Mouse (Mus musculus) heart, postnatal 0 days (tissue): ENCODE results near the gene Ncam1. TPM values are rescaled to one million over a fixed set of nuclear protein-coding genes. Genes with fewer than 3 reads are reported as not detected.

Source experiments
- ATAC-seq: fragments of 200-750 bp; cut with Nextera tagmentation; 2 replicates; pipeline ENCODE4 v1.8.0; 2017; ENCODE audit warnings: low read depth, moderate number of reproducible peaks, moderate library complexity; ENCODE audit not compliant: insufficient read depth
- DNase-seq: peaks from one replicate; pipeline ENCODE4 v3.0.0-alpha.2; 2016; ENCODE audit warnings: low spot score
- H3K27ac ChIP-seq: fragments of 300-500 bp; sonication (generic); 2 replicates; pipeline ENCODE4 v1.5.1; 2014; ENCODE audit warnings: low read depth, mild to moderate bottlenecking
- H3K27me3 ChIP-seq: fragments of 300-500 bp; sonication (generic); 2 replicates; pipeline ENCODE4 v1.6.1; 2014; ENCODE audit warnings: low read length, mixed read lengths; ENCODE audit not compliant: control insufficient read depth, insufficient read depth
- H3K36me3 ChIP-seq: fragments of 300-500 bp; sonication (generic); replicated peaks from 2 replicates; pipeline ENCODE4 v1.6.1; 2014; ENCODE audit warnings: low read length, mixed read lengths; ENCODE audit not compliant: control insufficient read depth, insufficient read depth
- H3K4me1 ChIP-seq: fragments of 300-500 bp; sonication (generic); 2 replicates; pipeline ENCODE4 v1.6.1; 2014; ENCODE audit warnings: antibody characterized with exemption; ENCODE audit not compliant: control insufficient read depth, insufficient read depth
- H3K4me2 ChIP-seq: fragments of 300-500 bp; sonication (generic); 2 replicates; pipeline ENCODE4 v1.6.1; 2014; ENCODE audit warnings: low read depth, mild to moderate bottlenecking, low read length, moderate library complexity
- H3K4me3 ChIP-seq: fragments of 300-500 bp; sonication (generic); 2 replicates; pipeline ENCODE4 v1.5.1; 2014; ENCODE audit warnings: low read depth, low read length
- H3K9ac ChIP-seq: fragments of 300-500 bp; sonication (generic); replicated peaks from 2 replicates; pipeline ENCODE4 v1.6.1; 2014; ENCODE audit warnings: low read depth, low read length, mixed read lengths
- H3K9me3 ChIP-seq: fragments of 300-500 bp; sonication (generic); replicated peaks from 2 replicates; pipeline ENCODE4 v1.6.1; 2016; ENCODE audit warnings: low read length; ENCODE audit not compliant: control insufficient read depth
- CTCF ChIP-seq: IDR thresholded peaks from 2 replicates; pipeline ENCODE4 v1.5.1; 2016; ENCODE audit warnings: antibody characterized with exemption, control low read depth, low read depth
- EP300 ChIP-seq: IDR thresholded peaks from 2 replicates; pipeline ENCODE4 v1.6.1; 2016; ENCODE audit warnings: antibody characterized with exemption, low read depth
- WGBS: fragments of 180-500 bp; shearing (Covaris S2); extraction: QIAGEN DNeasy Blood & Tissue Kit; methylation state at CpG from one replicate; pipeline ENCODE4 v1.1.7; 2014; 5-methylcytosine and 5-hydroxymethylcytosine counted together
- polyA plus RNA-seq: library from polyadenylated mRNA; unstranded; fragments of >200 nt; fragmentation: Nextera tagmentation; extraction: Ambion mirVana; gene quantifications from 2 replicates; pipeline ENCODE4 v1.2.1, GENCODE M21; 2015
- total RNA-seq: library from RNA; depleted of rRNA; stranded (reverse); fragments of >200 nt; gene quantifications from 2 replicates; pipeline ENCODE4 v1.2.3, GENCODE M21; 2014; ENCODE audit warnings: low replicate concordance

Ncam1 gene
- total and polyA plus RNA-seq, 2 experiments from 2014 or later = 91.4 to 154 TPM

DNA sequence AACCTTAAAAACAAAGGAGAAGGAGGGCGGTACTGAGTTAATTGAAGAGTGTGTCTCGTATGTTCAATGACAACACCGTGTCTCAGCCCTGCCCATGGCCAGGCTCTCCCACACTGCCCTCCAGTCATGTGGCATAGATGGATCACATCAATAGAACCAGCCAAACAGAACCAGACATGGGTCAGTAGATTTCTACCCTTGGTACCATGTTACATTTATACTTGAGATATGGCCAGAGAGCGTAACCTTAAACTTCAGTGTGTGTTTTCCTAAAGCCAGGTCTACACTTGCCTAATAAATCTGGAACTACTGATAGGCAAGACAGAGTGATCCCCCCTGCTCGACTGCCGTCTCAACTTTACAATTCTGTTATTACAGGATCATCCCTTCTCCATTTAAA, 38.2 kb downstream of the Ncam1 start:
- no peak overlapping the region for H3K27ac ChIP-seq
- TF ChIP-seq CTCF (no peak), EP300 (no peak)
- 86% methylated on average over 6 of the region's 6 CpGs for WGBS
- H3K4me2 ChIP-seq = no peak overlapping the region
- ATAC-seq = no peak
- peaks cover 11% of the 10 kb centered on the region for H3K4me1 ChIP-seq
- no peak overlapping the region for H3K4me3 ChIP-seq
- H3K36me3 ChIP-seq = no peaks in the 10 kb centered on the region
- H3K27me3 ChIP-seq = no peaks in the 10 kb centered on the region
- DNase-seq = no peak
- H3K9ac ChIP-seq = no peak overlapping the region
- no peaks in the 10 kb centered on the region for H3K9me3 ChIP-seq

DNA sequence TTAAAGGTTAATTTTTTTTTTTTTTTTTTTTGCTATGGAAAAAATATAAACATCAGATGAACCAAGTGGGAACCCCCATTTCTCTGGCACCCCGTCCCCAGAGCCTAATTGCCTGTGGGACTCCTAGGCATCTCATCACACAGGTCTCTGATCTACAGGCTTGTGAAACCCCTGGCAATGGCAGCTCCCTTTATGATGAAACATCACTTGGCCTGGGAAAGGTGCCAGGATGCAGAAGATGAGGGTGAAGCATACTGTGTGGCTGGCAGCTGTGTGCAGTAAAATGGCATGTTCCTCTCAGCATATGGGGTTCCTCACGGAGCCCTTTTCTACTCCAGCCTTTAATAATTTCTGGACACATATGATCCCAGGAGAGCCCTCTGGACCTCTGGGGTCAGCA, 40.3 kb downstream of the Ncam1 start:
- Histone ChIP-seq H3K36me3 (no peaks in the 10 kb centered on the region), H3K4me3 (no peak overlapping the region), H3K4me2 (no peak overlapping the region), H3K4me1 (peaks cover 32% of the 10 kb centered on the region), H3K9me3 (no peaks in the 10 kb centered on the region), H3K9ac (no peak overlapping the region), H3K27me3 (no peaks in the 10 kb centered on the region), H3K27ac (peak overlapping the region; percentile 50)
- no peak for ATAC-seq
- peak; percentile 40 for DNase-seq
- whole genome bisulfite sequencing = 36% methylated on average over 2 of the region's 2 CpGs
- TF ChIP-seq EP300 (no peak), CTCF (no peak)

DNA sequence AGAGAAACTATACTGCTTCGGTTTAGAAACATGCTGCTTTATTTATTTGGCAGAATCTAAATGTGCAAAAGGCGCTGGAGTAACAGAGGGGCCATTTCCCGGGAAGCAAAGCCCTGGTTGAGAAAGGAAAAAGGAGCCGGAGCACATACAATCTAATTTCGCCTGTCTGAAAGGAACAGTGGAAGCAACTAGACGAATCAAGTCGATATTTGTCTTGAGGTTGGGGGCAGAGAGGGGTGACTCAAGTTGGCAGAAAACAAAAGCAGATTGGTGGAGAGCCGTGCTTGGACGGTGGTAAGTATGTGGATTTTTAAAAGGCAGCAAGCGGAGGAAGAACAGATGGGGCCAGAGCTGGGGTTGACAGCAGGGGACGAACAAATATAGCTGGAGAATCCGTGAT, 40.7 kb downstream of the Ncam1 start:
- peak overlapping the region; percentile 10; the same call in 1 of the 2 replicates for H3K4me2 ChIP-seq
- WGBS = 51% methylated on average over 12 of the region's 12 CpGs
- TF ChIP-seq CTCF (no peak), EP300 (no peak)

DNA sequence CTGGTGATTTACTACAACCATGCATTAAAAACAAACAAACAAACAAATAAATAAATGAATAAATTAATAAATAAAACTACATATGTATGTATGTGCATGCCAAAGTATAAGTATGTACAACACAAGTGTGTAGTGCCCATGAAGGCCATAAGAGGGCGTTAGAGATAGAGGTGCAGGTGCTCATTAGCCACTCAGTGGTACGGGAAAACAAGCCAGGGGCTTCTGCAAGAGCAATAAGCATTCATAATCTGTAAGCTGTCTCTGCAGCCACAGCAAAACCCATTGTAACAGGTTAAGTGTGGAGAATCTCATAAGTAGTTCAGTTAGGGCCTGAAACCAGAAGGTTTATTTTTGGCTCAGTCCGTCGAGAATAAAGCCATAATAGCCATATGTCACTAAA, 41.1 kb downstream of the Ncam1 start:
- ATAC-seq (no peak), DNase-seq (no peak)
- H3K4me3 ChIP-seq = no peak overlapping the region
- no peaks in the 10 kb centered on the region for H3K9me3 ChIP-seq
- TF ChIP-seq CTCF (no peak), EP300 (no peak)
- whole genome bisulfite sequencing = 64% methylated on average over 4 of the region's 4 CpGs
- H3K4me1 ChIP-seq = peaks cover 33% of the 10 kb centered on the region
- no peak overlapping the region for H3K4me2 ChIP-seq
- no peaks in the 10 kb centered on the region for H3K27me3 ChIP-seq
- H3K27ac ChIP-seq = peak overlapping the region; percentile 50; the same call in 1 of the 2 replicates
- no peak overlapping the region for H3K9ac ChIP-seq
- H3K36me3 ChIP-seq = no peaks in the 10 kb centered on the region

More for the DNA sequence above, 40.7 kb downstream of the Ncam1 start:
- ATAC-seq = no peak
- no peak for DNase-seq
- Histone ChIP-seq H3K9ac (no peak overlapping the region), H3K9me3 (no peaks in the 10 kb centered on the region), H3K27ac (peak overlapping the region; percentile 50), H3K27me3 (no peaks in the 10 kb centered on the region), H3K36me3 (no peaks in the 10 kb centered on the region), H3K4me1 (peaks cover 33% of the 10 kb centered on the region), H3K4me3 (no peak overlapping the region)

DNA sequence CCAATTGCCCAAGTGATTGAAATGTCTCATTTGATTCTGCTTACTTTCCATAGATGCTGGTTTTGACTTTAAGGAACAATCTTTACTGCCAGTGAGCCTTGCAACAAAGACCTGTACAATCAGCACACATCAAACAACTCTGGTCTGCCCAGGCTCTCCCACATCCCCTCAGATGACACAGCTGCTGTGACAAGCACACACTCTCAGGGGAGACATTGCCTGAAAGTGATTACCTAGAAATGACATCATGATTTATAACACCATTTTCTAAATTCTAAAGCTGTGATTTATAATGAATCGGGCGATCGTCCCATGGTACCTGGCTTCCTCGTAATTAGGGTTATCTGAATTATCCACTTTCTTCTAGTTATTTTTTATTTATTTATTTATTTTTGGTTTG, 42.0 kb downstream of the Ncam1 start:
- Histone ChIP-seq H3K27me3 (no peaks in the 10 kb centered on the region), H3K9ac (no peak overlapping the region), H3K27ac (no peak overlapping the region), H3K4me3 (no peak overlapping the region), H3K9me3 (no peaks in the 10 kb centered on the region), H3K4me1 (peaks cover 33% of the 10 kb centered on the region), H3K4me2 (no peak overlapping the region), H3K36me3 (no peaks in the 10 kb centered on the region)
- ATAC-seq = no peak
- 89% methylated on average over 4 of the region's 4 CpGs for WGBS
- DNase-seq = no peak
- TF ChIP-seq EP300 (no peak), CTCF (no peak)

DNA sequence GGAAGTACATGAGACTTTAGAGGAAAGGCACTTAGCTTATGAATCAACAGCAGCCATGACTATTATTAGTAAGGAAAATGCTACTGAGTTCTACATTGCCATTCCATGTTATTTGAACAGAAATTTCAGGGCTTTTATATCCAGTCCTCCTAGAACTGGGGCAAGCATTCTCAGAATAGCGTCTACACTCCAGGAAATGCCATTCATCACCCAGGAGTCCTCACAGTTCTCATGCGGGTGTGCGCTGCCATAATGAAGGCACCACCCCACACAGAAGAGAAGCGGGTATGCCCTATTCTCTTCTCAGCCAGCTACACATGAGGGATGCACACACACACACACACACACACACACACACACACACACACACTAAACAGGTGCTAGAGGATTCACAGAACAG, 43.5 kb downstream of the Ncam1 start:
- Histone ChIP-seq H3K27me3 (no peaks in the 10 kb centered on the region), H3K36me3 (no peaks in the 10 kb centered on the region), H3K4me1 (peaks cover 33% of the 10 kb centered on the region), H3K9me3 (no peaks in the 10 kb centered on the region), H3K4me2 (no peak overlapping the region), H3K27ac (peak overlapping the region; percentile 44; the same call in 1 of the 2 replicates), H3K4me3 (no peak overlapping the region), H3K9ac (no peak overlapping the region)
- ATAC-seq (0 out of 2 replicates have a peak, but pooled peaks have one; percentile 33), DNase-seq (peak; percentile 46)
- 27% methylated on average over 4 of the region's 4 CpGs for WGBS
- TF ChIP-seq EP300 (no peak), CTCF (no peak)
